Mouse (Mus musculus) small intestine, adult 2 months (tissue): ENCODE results near the gene Hivep3. TPM values are rescaled to one million over a fixed set of nuclear protein-coding genes. Genes with fewer than 3 reads are reported as not detected.

Experiments
- H3K27ac ChIP-seq: fragments of 200-500 bp; 2 replicates; pipeline ENCODE4 v1.5.1; 2012; ENCODE audit warnings: low read depth, low read length, control low read depth, inconsistent platforms; ENCODE audit not compliant: insufficient read depth
- H3K27me3 ChIP-seq: fragments of 200-500 bp; 2 replicates; pipeline ENCODE4 v1.6.1; 2012; ENCODE audit warnings: mild to moderate bottlenecking, moderate library complexity, low read length, inconsistent platforms; ENCODE audit not compliant: control insufficient read depth, insufficient read depth
- H3K36me3 ChIP-seq: fragments of 200-500 bp; 2 replicates; pipeline ENCODE4 v1.6.1; 2012; ENCODE audit warnings: mild to moderate bottlenecking, low read length, control low read depth, inconsistent platforms; ENCODE audit not compliant: control insufficient read depth, insufficient read depth
- H3K4me1 ChIP-seq: fragments of 200-500 bp; 2 replicates; pipeline ENCODE4 v1.6.1; 2012; ENCODE audit warnings: low read length, inconsistent platforms, mixed read lengths; ENCODE audit not compliant: control insufficient read depth, insufficient read depth, insufficient read length
- H3K4me3 ChIP-seq: fragments of 200-500 bp; 2 replicates; pipeline ENCODE4 v1.5.1; 2012; ENCODE audit warnings: low read depth, mild to moderate bottlenecking, control low read depth, inconsistent platforms, low read length, moderate library complexity
- CTCF ChIP-seq: fragments of 200-500 bp; IDR thresholded peaks from 2 replicates; pipeline ENCODE4 v1.5.1; 2012; ENCODE audit warnings: low read depth, mild to moderate bottlenecking, control low read depth, inconsistent platforms, low read length, moderate library complexity, mixed read lengths; ENCODE audit not compliant: insufficient replicate concordance, insufficient read length; ENCODE audit errors: extremely low read depth
- POLR2A ChIP-seq: fragments of 200-500 bp; IDR thresholded peaks from 2 replicates; pipeline ENCODE4 v1.6.1; 2012; ENCODE audit warnings: low read depth, mild to moderate bottlenecking, control low read depth, inconsistent platforms, low read length, moderate library complexity
- WGBS: fragments of 180-500 bp; shearing (Covaris S2); methylation state at CpG from one replicate; pipeline ENCODE4 v1.1.7; 2018; 5-methylcytosine and 5-hydroxymethylcytosine counted together
- polyA plus RNA-seq: library from polyadenylated mRNA; depleted of rRNA; stranded (reverse); fragments of >200 nt; gene quantifications from 2 replicates; pipeline ENCODE4 v1.2.3, GENCODE M21; 2012

The Hivep3 gene
- polyA plus RNA-seq, 1 experiment: 3.3 TPM

- WGBS: 62% methylated on average over 6 of the region's 6 CpGs
Measured at GRCm38 (mm10) chr4:119897054-119897855, 163.7 kb downstream of the Hivep3 start.

GRCm38 (mm10) chr4:119901556-119902491 is 168.2 kb downstream of the Hivep3 start:
- Histone ChIP-seq H3K4me1 (no peaks in the 10 kb centered on the region; the same call in 1 of the 2 replicates), H3K4me3 (no peak overlapping the region), H3K36me3 (no peaks in the 10 kb centered on the region), H3K27ac (no peak overlapping the region), H3K27me3 (0 out of 2 replicates have a peak, but pooled peaks cover 2% of the 10 kb centered on the region)
- whole genome bisulfite sequencing: 65% methylated on average over 16 of the region's 16 CpGs
- no peak for TF ChIP-seq CTCF
- no peak for TF ChIP-seq POLR2A

More at GRCm38 (mm10) chr4:119897054-119897855, 163.7 kb downstream of the Hivep3 start:
- no peaks in the 10 kb centered on the region; the same call in 1 of the 2 replicates for H3K4me1 ChIP-seq
- peaks cover 6% of the 10 kb centered on the region; the same call in 1 of the 2 replicates for H3K27me3 ChIP-seq
- TF ChIP-seq CTCF (no peak), POLR2A (no peak)
- no peak overlapping the region for H3K4me3 ChIP-seq
- H3K36me3 ChIP-seq: no peaks in the 10 kb centered on the region
- no peak overlapping the region for H3K27ac ChIP-seq

- Histone ChIP-seq H3K4me3 (no peak overlapping the region), H3K27ac (no peak overlapping the region), H3K27me3 (0 out of 2 replicates have a peak, but pooled peaks cover 2% of the 10 kb centered on the region), H3K4me1 (no peaks in the 10 kb centered on the region; the same call in 1 of the 2 replicates), H3K36me3 (no peaks in the 10 kb centered on the region)
- TF ChIP-seq POLR2A (no peak), CTCF (no peak)
Measured at GRCm38 (mm10) chr4:119903328-119903727, 169.7 kb downstream of the Hivep3 start.

- no peak overlapping the region for H3K4me3 ChIP-seq
- WGBS: 27% methylated on average over 1 of the region's 1 CpGs
- 0 out of 2 replicates have a peak, but pooled peaks cover 2% of the 10 kb centered on the region for H3K27me3 ChIP-seq
- H3K27ac ChIP-seq: no peak overlapping the region
- TF ChIP-seq CTCF: no peak
- TF ChIP-seq POLR2A: no peak
- H3K36me3 ChIP-seq: no peaks in the 10 kb centered on the region
- H3K4me1 ChIP-seq: no peaks in the 10 kb centered on the region; the same call in 1 of the 2 replicates
Measured at GRCm38 (mm10) chr4:119903806-119904205, 170.2 kb downstream of the Hivep3 start.

DNA sequence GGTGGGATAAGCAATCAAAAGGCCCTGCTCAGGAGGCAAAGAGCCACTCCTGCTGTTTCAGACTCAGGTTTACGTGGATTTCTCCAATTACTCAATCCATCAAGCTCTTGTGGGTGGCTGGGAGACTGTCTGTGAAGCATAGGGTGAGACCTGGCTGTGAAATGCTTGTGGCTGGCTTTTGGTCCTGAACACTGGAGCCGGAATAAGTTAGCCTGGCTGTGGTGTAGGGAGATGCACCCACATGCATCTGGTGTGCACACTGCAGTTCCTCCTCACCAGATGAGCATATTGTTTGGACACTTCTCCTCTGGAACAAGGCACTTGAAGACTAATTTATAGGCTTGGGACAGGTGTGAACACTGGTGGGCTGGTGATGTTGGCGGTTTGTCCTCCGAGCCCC is 170.7 kb downstream of the Hivep3 start:
- 0 out of 2 replicates have a peak, but pooled peaks cover 2% of the 10 kb centered on the region for H3K27me3 ChIP-seq
- TF ChIP-seq POLR2A (no peak), CTCF (no peak)
- 85% methylated on average over 4 of the region's 4 CpGs for WGBS
- no peak overlapping the region for H3K27ac ChIP-seq
- no peaks in the 10 kb centered on the region; the same call in 1 of the 2 replicates for H3K4me1 ChIP-seq
- no peaks in the 10 kb centered on the region for H3K36me3 ChIP-seq
- H3K4me3 ChIP-seq: no peak overlapping the region

DNA sequence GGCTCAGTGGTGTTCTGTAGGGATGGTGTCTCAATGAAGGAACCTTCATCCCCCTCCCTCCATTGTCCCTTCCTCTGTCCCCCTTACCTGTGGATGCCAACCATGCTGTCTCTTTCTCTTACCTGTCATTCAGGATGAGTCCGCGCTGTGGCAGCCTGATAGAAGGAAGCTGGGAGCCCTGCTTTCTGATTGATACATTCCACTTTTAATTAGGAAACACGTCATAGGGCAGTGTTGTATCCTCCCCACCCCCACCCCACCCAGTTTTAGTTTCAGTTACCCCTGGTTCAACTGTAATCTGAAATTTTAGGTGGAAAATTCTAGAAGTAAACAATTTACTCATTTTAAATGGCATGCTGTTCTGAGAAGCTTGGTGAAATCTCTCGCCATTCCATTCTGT is 173.5 kb downstream of the Hivep3 start:
- TF ChIP-seq CTCF (no peak), POLR2A (no peak)
- H3K36me3 ChIP-seq: no peaks in the 10 kb centered on the region
- H3K27ac ChIP-seq: no peak overlapping the region
- WGBS: 85% methylated on average over 4 of the region's 4 CpGs
- no peak overlapping the region for H3K4me3 ChIP-seq
- H3K27me3 ChIP-seq: no peaks in the 10 kb centered on the region
- H3K4me1 ChIP-seq: peaks cover 2% of the 10 kb centered on the region; the same call in 1 of the 2 replicates

DNA sequence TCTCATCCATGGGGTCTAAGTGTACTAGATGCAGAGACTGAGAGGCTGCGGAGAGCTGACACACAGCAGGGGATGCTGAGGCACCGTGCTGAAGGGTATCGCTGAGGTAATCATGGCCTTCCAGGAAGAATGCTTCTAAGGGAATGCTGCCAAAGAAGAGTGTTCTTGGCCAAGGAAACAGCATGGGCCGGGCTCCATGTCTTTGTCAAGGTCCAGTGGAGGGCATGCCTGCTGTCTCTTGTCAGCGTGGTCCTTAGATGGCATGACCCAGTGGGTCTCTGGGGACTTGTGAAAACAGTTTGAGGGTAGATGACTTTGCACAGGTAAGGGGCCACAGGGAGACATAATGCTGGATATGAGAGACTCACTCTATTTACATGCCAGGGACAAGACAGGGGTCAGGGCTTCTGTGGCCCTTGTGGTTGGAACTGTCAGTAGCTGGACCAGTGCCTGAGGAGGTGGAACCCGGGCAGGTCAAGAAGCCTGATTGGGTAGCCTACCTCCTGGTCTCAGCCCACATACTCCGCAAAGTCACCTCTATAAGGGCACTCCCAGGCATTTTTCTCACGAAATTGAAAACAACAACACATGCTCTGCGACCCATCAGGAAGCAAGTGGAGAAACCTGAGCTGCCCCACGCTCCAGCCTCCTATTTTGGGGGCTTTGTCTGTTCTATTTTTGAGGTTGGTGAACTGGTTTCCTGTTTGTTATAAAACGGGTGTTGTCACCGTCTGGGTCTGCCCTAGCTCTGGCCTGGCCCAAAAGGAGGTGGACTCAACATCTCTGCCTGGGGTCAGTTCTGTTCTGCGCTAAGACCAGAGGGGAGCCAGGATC is 177.7 kb downstream of the Hivep3 start:
- Histone ChIP-seq H3K4me3 (no peak overlapping the region), H3K27me3 (no peaks in the 10 kb centered on the region), H3K4me1 (peaks cover 19% of the 10 kb centered on the region; the same call in 1 of the 2 replicates), H3K36me3 (no peaks in the 10 kb centered on the region), H3K27ac (no peak overlapping the region)
- 66% methylated on average over 13 of the region's 13 CpGs for WGBS
- no peak for TF ChIP-seq POLR2A
